Mouse (Mus musculus) bone marrow macrophage, adult 2 months (primary cell): ENCODE results near the gene Cdh5. TPM values are rescaled to one million over a fixed set of nuclear protein-coding genes. Genes with fewer than 3 reads are reported as not detected.

ENCODE experiments used
- H3K27ac ChIP-seq: 2 replicates; pipeline ENCODE4 v1.5.1; 2012; ENCODE audit warnings: low read depth, low read length; ENCODE audit not compliant: insufficient read depth
- H3K4me1 ChIP-seq: 2 replicates; pipeline ENCODE4 v1.6.1; 2012; ENCODE audit warnings: low read length; ENCODE audit not compliant: control insufficient read depth, insufficient read depth
- H3K4me3 ChIP-seq: 2 replicates; pipeline ENCODE4 v1.5.1; 2012; ENCODE audit warnings: mild to moderate bottlenecking, low read length, moderate library complexity; ENCODE audit not compliant: insufficient read depth
- CTCF ChIP-seq: IDR thresholded peaks from 2 replicates; pipeline ENCODE4 v1.5.1; 2012; ENCODE audit warnings: low read depth, mild to moderate bottlenecking, low read length, moderate library complexity
- POLR2A ChIP-seq: IDR thresholded peaks from 2 replicates; pipeline ENCODE4 v1.6.1; 2012; ENCODE audit warnings: mild to moderate bottlenecking, low read depth, low read length, borderline replicate concordance
- polyA plus RNA-seq: library from polyadenylated mRNA; stranded (reverse); fragments of >200 nt; gene quantifications from 2 replicates; pipeline ENCODE4 v1.2.4, GENCODE M21; 2012; ENCODE audit not compliant: missing spikeins, insufficient read depth, insufficient read length

Cdh5 gene
- polyA plus RNA-seq, 1 experiment = 0.19 TPM

- Histone ChIP-seq H3K27ac (no peak overlapping the region), H3K4me1 (no peaks in the 10 kb centered on the region), H3K4me3 (no peak overlapping the region)
- TF ChIP-seq POLR2A = no peak
- TF ChIP-seq CTCF = no peak
Measured at GRCm38 (mm10) chr8:104136277-104136676, 34.9 kb downstream of the Cdh5 start.

- no peak for TF ChIP-seq POLR2A
- TF ChIP-seq CTCF = no peak
- no peak overlapping the region for H3K27ac ChIP-seq
- H3K4me3 ChIP-seq = no peak overlapping the region
- H3K4me1 ChIP-seq = no peaks in the 10 kb centered on the region
Measured at GRCm38 (mm10) chr8:104137636-104138035, 36.2 kb downstream of the Cdh5 start.

GRCm38 (mm10) chr8:104140611-104141010 is 39.2 kb downstream of the Cdh5 start:
- no peak overlapping the region for H3K4me3 ChIP-seq
- no peak for TF ChIP-seq CTCF
- TF ChIP-seq POLR2A = no peak

GRCm38 (mm10) chr8:104142415-104142814 is 41.0 kb downstream of the Cdh5 start:
- Histone ChIP-seq H3K4me1 (no peaks in the 10 kb centered on the region), H3K27ac (no peak overlapping the region), H3K4me3 (no peak overlapping the region)
- TF ChIP-seq CTCF = no peak
- no peak for TF ChIP-seq POLR2A

More at GRCm38 (mm10) chr8:104140611-104141010, 39.2 kb downstream of the Cdh5 start:
- no peaks in the 10 kb centered on the region for H3K4me1 ChIP-seq
- H3K27ac ChIP-seq = no peak overlapping the region

GRCm38 (mm10) chr8:104143379-104143778 is 42.0 kb downstream of the Cdh5 start:
- no peaks in the 10 kb centered on the region for H3K4me1 ChIP-seq
- TF ChIP-seq CTCF (no peak), POLR2A (no peak)
- H3K4me3 ChIP-seq = no peak overlapping the region
- no peak overlapping the region for H3K27ac ChIP-seq

GRCm38 (mm10) chr8:104144434-104145216 is 43.2 kb downstream of the Cdh5 start:
- no peak for TF ChIP-seq CTCF
- TF ChIP-seq POLR2A = no peak
- Histone ChIP-seq H3K4me1 (no peaks in the 10 kb centered on the region), H3K4me3 (no peak overlapping the region), H3K27ac (no peak overlapping the region)

- H3K4me3 ChIP-seq = no peak overlapping the region
- H3K27ac ChIP-seq = no peak overlapping the region
- TF ChIP-seq POLR2A = no peak
- TF ChIP-seq CTCF = peak; percentile 83
Measured at GRCm38 (mm10) chr8:104145981-104146689, 44.7 kb downstream of the Cdh5 start.

GRCm38 (mm10) chr8:104146717-104147494 is 45.5 kb downstream of the Cdh5 start:
- Histone ChIP-seq H3K27ac (no peak overlapping the region), H3K4me3 (no peak overlapping the region), H3K4me1 (no peaks in the 10 kb centered on the region)
- TF ChIP-seq POLR2A (no peak), CTCF (no peak)

More at GRCm38 (mm10) chr8:104145981-104146689, 44.7 kb downstream of the Cdh5 start:
- H3K4me1 ChIP-seq = no peaks in the 10 kb centered on the region

GRCm38 (mm10) chr8:104147947-104148346 is 46.5 kb downstream of the Cdh5 start:
- no peak for TF ChIP-seq POLR2A
- no peak for TF ChIP-seq CTCF
- no peak overlapping the region for H3K4me3 ChIP-seq

GRCm38 (mm10) chr8:104160731-104161130 is 59.3 kb downstream of the Cdh5 start:
- TF ChIP-seq POLR2A (no peak), CTCF (no peak)
- Histone ChIP-seq H3K27ac (no peak overlapping the region), H3K4me3 (no peak overlapping the region), H3K4me1 (no peaks in the 10 kb centered on the region)

More at GRCm38 (mm10) chr8:104147947-104148346, 46.5 kb downstream of the Cdh5 start:
- no peaks in the 10 kb centered on the region for H3K4me1 ChIP-seq
- H3K27ac ChIP-seq = no peak overlapping the region

- H3K4me3 ChIP-seq = no peak overlapping the region
- TF ChIP-seq CTCF (no peak), POLR2A (no peak)
- H3K4me1 ChIP-seq = no peaks in the 10 kb centered on the region
- no peak overlapping the region for H3K27ac ChIP-seq
Measured at GRCm38 (mm10) chr8:104169461-104169860, 68.0 kb downstream of the Cdh5 start.
